Mouse (Mus musculus): ENCODE measurements around the gene Pbx4. TPM values are rescaled to one million over a fixed set of nuclear protein-coding genes. Genes with fewer than 3 reads are reported as not detected.

The Pbx4 gene
- total RNA-seq, 1 experiment from 2014 or later: 9.8 TPM

DNA sequence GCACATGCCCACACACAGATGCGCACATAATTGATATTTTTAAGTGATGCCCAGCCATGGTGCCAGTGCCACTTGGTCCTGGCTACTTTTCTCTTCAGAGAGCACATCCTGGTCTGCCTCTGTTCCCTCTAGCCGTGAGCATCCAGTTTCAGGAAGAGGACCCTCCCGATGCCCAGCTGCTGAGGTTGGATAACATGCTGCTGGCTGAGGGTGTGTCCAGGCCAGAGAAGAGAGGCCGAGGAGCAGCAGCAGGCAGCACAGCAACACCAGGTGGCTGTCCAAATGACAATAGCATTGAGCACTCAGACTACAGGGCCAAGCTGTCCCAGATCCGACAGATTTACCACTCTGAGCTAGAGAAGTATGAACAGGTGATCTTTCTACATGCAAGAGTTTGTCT lies 31.9 kb downstream of the Pbx4 start:
- no peak for ATAC-seq (ENCODE audit: extremely low read depth, insufficient number of reproducible peaks, low FRiP score, poor library complexity, severe bottlenecking)

DNA sequence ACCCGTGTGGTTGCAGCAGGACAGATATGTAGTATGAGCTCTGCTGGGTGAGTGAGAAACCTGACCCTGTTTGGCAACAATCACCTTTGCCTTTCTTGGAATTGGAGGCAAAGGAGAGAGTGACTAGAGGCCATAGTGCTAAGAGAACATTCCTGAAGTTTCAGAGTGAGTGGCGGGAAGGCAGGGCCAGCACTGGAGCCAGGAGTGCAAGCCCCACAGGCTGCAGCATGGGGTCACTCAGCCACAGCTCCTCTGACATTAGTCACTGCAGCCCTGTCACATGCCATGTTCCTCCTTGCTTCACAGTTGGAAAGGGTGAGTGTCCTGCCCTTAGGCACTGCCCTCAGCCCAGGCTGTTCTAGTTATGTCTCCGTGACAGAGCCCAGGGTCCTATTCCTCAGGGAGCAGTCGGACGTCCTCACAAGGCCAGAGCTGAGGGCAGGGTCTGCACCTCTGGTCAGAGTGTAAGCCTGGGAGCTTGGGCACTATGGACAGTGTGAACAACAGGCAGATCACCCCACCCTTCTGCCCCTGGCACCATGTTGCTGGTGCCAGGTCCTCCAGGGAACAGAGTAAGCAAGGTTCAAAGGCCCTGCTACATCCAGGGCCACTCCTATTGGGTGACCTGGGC lies 35.5 kb downstream of the Pbx4 start:
- no peak for ATAC-seq (ENCODE audit: extremely low read depth, insufficient number of reproducible peaks, low FRiP score, poor library complexity, severe bottlenecking)

DNA sequence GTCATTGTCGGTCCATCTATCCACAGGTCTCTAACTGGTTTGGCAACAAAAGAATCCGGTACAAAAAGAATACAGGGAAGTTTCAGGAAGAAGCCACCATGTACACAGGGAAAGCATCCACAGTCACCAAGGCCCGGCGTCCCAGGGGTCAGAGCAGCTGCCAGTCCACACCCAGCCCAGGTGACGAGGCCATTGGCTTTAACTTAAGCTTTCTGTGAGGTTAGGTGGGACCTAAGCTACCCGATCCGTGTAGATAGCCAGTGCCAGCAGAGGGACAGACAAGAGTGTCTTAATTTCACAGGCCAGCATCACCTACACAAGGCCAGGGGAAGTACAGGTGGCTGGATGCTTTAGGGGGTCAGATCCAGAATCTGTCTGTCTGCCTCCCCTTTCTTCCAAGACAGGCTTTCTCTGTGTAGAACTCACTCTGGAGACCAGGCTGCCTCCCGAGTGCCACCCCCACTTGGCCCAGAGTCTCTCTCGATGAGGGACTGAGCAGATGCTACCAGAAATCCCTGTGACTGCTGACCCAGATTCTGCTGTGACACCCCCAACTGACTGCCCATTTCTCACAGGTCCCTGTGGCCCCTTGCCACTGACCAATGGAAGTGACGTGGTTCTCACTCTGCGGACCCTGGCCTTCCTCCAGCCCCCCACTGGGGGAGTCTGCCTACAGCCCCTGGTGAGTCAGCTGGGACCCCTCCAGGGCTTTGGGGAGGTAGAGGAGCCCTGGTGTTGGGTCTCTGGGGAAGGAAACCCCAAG lies 37.9 kb downstream of the Pbx4 start:
- no peak for ATAC-seq (ENCODE audit: extremely low read depth, insufficient number of reproducible peaks, low FRiP score, poor library complexity, severe bottlenecking)

DNA sequence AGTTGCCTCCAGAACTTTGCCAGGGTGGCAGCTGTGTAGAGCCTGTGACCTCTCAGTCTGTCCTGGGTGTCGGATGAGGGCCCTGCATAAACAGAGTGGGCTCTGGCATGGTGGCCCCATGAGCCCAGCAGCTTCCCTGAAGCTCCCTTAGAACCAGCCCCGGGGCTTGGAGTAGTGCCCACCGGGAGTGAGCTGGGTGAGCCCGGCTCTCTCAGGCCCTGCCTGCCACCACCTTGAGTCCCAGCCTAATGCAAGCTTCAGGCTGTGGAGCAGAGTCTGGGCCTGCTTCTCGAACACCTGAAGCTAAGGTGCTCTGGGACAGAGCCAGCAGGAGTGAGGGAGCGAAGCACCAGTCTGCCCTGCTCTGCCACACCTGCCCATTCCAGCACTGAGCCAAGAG lies 38.6 kb downstream of the Pbx4 start:
- ATAC-seq (ENCODE audit: extremely low read depth, insufficient number of reproducible peaks, low FRiP score, poor library complexity, severe bottlenecking): no peak

DNA sequence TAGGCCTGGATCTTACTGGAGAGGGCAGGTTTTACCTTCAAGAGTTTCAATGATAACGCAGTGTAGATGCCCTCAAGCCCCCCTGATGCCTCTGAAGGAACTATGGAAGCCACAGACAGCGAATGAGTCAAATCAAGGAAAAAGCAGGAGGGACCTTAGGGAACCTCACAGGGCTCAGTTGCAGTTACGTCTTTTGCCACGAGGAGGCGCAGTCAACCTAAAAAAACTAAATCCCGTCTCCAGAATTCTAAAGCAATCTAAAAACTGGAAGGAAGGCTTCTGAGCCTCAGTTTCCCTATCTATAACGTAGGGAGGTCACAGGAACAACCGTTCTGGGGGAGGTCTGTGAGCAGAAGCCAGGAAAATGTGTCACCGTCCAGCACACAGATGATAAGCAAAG lies 41.9 kb downstream of the Pbx4 start:
- ATAC-seq (ENCODE audit: extremely low read depth, insufficient number of reproducible peaks, low FRiP score, poor library complexity, severe bottlenecking): no peak

DNA sequence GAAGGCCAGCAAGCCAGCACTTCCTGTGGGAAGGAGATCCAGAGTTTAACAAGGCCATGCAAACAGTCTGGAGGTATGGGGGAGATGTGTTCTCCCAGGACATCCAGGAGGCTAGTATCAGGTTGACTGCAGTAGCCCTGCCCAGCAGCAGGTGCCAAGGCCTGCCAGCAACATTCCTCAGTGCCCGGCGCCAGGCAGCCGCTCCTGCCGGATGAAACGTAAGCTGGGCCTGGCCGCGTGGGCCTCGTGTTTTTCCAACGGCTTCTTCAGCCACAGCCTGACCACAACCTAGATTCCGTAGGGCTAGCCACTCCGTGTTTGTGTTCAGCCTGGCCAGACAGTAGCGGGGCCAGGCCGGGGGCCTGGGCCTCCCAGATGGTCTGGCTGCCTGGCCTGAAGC lies 42.4 kb downstream of the Pbx4 start:
- ATAC-seq (ENCODE audit: extremely low read depth, insufficient number of reproducible peaks, low FRiP score, poor library complexity, severe bottlenecking): no peak

DNA sequence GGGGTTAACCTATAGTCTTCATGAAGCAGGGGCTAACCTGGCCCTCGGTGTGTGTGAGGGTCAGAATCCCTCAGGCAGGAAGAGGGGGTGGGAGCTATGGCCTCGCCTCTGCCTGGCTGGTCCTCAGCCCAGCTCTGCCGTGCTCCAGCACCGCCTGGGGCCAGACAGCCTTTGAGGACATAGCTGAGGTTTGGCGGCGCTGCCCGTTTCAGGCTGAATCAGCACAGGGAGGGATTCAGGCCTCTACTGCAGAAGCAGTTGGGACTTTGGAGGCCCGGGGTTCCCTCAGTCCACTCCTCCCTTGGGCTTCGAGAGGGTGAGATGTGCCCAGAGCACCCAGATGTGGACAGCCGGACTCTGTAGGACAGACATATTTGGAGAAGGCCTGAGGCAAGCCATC lies 43.8 kb downstream of the Pbx4 start:
- ATAC-seq (ENCODE audit: extremely low read depth, insufficient number of reproducible peaks, low FRiP score, poor library complexity, severe bottlenecking): no peak

DNA sequence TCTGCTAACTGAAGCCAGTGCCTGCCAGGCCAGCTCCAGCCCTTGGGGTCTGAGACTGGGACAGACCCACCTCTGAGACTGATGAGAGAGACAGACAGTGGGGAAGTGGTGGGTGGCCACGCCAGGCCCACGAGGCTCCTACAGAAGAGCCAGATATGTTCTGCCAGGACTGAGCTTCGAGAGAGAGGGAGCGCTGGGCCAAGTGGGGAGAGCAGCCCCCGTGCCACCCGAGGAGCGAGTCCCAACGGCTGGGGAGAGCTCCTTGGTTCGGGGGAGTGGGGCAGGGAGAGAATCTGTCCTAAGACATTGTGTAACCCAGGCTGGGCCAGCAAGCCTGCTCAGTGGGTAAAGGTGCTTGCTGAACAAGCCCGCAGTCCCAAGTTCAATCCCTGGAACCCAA lies 44.7 kb downstream of the Pbx4 start:
- ATAC-seq (ENCODE audit: extremely low read depth, insufficient number of reproducible peaks, low FRiP score, poor library complexity, severe bottlenecking): no peak

DNA sequence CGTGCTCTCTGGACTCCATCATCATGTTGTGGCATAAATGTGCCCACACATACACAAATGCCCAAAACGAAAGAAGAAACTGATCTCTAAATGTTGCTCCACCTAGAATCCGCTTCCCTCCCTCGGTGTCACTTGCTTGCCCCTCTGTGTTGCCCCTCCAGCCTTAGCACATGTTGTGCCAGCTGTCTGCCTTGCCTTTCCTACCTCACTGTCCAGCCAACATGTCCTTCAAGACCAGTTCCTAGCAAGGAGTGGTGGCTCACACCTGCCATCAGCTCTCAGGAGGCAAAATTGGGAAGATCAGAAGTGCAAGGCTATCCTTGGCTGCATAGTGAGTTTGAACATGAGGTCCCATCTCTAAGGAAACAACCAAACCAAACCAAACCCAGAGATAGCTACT lies 45.1 kb downstream of the Pbx4 start:
- ATAC-seq (ENCODE audit: extremely low read depth, insufficient number of reproducible peaks, low FRiP score, poor library complexity, severe bottlenecking): no peak

DNA sequence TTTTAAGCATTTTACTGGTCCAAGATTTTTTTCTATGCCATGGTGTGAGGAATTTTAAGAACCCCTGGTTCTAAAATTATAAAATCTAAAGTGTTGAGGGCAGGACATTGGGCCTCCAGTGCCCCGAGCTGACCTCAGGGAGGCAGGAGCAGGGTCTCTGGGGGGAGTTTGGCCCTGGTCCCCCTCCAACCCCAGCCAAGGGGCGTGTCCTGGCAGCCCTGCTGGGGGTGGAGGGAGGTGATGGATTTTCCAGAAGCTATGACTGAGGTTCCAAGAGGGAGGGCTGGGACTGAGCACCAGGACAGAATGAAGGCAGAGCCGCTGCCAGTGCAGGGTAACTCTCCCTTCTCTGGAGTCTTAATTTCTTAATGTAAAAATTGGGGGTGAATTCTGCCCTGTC lies 45.7 kb downstream of the Pbx4 start:
- ATAC-seq (ENCODE audit: extremely low read depth, insufficient number of reproducible peaks, low FRiP score, poor library complexity, severe bottlenecking): no peak

DNA sequence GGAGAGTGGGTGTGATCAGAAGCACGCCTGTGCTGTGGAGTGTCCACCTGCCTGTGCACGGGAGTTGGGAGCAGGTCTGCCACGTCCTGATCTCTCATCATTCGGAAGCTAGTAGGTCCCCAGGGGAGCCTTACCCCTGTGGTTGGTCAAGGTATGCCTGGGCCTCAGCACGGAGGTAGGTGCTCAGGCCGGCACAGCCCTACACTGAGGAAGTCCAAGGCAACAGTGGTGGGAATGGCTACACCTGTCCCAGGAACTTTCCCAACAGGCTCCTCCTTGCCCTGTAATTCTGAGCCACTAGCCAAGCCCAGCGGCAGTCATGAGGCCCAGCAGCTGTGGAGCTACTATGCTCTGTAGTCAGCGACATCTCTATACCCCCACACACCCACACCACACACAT lies 47.4 kb downstream of the Pbx4 start:
- no peak for ATAC-seq (ENCODE audit: extremely low read depth, insufficient number of reproducible peaks, low FRiP score, poor library complexity, severe bottlenecking)

DNA sequence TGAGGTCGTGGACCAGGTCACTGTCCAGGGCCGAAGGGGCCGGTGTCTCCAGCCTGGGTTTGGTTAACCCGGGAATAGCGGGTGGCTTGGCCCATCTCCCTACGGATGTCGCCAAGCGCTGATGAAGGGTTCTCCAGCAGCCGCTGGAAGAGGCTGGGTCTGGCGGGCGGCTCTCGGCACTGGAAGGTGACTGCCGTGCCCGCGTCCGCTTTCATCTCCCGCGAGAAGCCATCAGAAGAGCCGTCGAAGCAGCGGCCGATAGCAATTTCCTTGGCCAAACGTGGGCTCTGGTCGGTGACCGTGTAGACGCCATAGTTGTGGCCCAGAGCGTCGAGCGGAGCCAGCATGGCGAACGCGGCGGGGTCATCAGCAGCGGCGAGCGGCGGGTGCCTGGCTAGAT lies 48.5 kb downstream of the Pbx4 start:
- no peak for ATAC-seq (ENCODE audit: extremely low read depth, insufficient number of reproducible peaks, low FRiP score, poor library complexity, severe bottlenecking)

DNA sequence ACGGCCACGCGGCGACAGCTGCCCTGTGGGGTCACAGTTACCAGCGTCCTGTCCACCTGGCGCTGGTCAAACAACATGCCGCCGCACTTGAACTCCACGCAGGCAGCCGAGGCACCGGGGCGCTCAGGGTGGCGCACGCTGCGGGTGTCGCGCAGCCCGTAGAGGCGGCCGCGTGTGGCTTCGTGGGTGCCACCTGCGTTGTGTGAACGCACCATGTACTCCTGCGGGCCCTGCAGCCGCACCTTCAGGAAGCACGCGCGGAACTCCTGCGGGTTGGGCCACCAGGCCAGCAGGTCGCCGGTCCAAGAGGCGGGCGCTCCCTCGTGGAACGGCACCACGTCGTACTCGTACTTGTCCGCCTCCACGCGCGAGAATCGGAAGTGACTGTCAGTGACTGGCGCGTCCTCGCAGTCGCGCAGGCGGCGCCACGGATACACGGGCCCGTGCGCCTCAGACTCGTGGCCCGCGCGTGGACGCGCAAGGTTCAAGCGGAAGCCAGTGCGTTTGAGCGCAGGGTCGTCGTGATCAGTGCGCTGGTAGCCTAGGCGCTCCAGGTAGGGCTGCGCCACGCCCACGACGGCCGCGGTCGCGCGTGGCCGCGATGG lies 49.1 kb downstream of the Pbx4 start:
- ATAC-seq (ENCODE audit: extremely low read depth, insufficient number of reproducible peaks, low FRiP score, poor library complexity, severe bottlenecking): no peak

DNA sequence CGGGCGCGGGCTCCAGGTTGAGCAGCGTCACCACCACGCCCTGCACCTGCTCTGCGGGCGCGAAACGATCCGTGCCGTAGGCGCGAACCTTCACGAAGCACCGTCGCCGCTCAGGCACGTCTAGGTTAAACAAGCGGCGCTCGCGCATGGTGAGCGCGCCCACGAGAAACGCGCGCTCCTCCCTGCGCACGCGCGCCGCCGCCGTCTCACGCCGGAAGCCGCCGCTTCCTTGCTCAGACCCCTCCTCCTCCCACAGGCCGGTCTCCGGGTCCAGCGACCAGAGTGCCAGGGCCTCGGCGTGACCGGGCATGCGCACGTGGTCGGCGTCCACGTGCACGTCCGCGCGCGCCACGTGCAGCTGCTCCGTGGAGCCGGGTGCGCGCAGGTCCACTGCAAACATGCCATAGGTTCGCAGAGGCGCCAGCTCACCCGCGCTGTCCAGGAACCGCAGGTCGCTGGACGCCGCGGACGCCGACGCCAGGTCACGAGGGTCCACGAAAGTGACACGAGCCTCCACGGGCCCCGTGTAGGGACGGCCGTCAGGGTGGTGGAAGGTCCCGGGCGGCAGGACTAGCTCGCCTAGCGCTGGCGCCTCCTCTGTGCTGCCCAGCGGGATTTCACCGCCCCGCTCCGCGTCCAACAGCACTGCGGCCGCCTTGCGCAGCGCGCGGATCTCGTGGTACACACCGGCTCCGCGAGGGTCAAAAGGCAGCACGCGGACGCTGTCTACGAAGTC lies 49.9 kb downstream of the Pbx4 start:
- ATAC-seq (ENCODE audit: extremely low read depth, insufficient number of reproducible peaks, low FRiP score, poor library complexity, severe bottlenecking): no peak

DNA sequence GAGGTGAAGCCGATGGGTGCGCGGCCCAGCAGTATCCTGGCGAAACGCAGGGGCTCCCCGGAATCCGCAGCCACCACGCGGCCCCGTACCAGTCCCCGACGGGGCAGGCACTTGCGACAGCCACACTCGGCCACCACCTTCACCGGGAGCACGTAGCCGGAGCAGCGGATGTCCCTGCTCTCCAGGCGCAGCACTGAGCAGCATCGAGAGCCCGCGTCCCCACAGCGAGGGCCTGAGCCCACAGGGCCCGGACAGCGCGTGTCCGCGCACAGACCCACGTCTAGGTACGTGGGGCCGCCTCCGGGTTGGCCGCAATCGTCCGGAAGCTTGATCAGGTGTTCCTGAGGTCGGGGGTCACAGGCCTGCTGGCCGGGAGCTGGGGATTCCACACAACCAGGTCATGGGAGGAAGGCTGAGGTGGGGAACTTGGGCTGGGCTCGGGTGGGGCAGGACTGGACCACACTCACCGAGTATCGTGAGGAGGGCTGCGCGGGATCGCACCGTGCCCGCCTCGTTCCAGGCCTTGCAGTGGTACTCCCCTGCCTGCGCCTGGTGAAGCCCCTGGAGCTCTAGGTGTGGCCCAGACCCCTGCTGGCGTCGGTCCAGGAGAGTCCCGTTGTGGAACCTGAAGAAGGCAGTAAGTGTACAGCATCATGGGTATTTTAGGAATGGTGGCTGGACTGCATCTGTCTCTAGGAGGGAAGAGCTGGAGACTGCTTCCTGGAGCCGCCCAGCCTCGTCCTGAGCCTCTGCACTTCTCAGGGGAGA lies 50.7 kb downstream of the Pbx4 start:
- ATAC-seq (ENCODE audit: extremely low read depth, insufficient number of reproducible peaks, low FRiP score, poor library complexity, severe bottlenecking): no peak

DNA sequence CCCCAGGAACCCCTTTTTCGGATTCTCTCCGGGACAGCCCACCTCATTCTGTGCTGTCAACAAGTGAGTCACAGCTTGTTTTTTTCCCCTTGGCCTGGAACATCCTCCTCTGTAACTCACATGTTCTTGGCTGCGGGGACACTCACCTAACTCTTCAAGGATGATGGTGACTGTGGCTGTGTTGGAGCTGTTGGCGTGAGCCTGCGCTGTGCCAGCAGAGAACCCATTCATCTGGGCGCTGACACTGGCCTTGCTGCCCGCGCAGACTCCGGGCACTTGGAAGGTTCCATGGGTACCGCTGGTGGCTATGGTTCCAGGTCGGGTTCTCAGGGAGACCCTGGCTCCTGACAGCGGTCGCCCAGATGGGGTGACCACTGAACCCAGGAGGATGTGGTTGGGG lies 51.9 kb downstream of the Pbx4 start:
- ATAC-seq (ENCODE audit: extremely low read depth, insufficient number of reproducible peaks, low FRiP score, poor library complexity, severe bottlenecking): no peak

DNA sequence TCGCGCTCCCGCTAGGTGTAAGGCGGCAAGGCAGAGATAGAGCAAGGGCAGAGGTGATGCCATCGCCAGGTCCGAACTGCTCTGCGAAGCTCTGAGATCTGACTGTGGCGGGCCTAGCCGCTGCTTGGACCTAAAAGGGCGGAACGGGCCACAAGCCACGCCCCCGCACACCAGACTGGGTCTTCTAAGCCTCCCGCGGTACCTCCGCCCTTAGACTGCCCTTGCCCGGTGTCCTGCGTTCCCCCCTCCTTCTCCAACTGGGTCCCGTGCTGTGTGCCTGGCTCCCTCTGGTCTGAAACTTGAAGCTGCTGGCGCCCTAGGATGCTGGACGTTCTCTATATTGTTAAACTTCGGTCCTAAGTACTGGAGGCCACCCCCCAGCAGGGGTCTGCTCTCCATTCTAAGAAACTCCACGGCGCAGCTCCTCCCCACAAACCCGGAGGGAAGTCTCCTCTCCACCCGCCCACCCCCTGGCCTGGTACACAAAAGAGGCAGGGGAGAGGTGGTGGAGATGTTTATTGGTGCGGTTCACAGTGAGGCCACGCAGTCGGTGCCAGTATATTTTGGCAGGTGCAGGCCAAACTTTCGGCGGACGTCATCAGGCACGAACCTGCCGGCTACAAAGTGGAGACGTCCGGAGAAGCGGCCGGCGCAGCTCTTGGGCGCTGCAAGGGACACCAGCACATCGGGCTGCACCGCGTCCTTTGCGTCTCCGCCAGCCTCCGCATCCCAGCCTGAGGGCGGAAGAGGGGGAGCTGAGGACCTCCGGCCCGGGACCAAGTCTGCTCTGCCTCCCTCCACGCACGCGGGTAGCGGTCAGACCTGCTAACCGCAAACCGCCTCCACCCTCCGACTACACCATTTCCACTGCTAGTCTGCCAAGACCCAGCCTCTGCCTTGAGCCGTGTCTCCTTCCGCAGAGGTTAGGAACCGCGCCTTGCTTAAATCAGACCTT lies 55.3 kb downstream of the Pbx4 start, which contains the start of gene Cilp2:
Gene Cilp2, minus strand, starts transcription at position 399 of the 955 bp plus-strand sequence.
- ATAC-seq (ENCODE audit: extremely low read depth, insufficient number of reproducible peaks, low FRiP score, poor library complexity, severe bottlenecking): peak; percentile 11; the same call in 1 of the 2 replicates

DNA sequence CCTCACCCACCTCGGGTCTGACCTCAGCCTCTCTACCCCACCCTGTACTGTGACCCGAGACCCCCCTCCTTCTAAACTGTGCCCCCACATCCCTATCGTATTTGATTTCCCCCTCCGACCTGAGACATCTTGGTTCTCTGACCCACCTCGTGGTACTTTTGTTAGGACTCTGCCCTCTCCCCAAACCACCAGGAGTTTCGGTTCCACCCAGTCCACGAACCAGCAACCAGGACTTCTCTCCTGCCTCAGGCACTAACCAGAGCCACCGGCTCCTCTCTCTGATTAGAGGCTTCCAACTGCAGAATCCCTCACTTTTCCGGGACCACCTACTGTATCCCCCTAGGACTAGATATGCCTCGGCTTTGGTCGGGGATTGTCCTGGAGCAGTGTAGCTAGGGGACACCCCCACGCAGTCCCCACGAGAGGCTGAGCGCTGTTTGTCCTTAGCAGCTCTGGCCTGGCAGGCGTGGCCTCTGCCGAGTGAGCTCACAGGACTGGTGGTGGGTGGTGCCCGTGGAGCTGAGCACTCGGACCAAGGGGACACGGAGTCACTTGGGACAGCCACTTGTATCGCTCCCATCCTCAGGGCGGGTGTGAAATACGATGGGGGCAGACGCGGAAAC lies 56.1 kb downstream of the Pbx4 start:
- no peak for ATAC-seq (ENCODE audit: extremely low read depth, insufficient number of reproducible peaks, low FRiP score, poor library complexity, severe bottlenecking)

Data from neutrophil, adult 5-6 weeks (primary cell).